Mouse (Mus musculus) heart, embryonic 10.5 days (tissue): ENCODE data around the gene Rps27a. TPM values are rescaled to one million over a fixed set of nuclear protein-coding genes. Genes with fewer than 3 reads are reported as not detected.

Source experiments
- DNase-seq: peaks from one replicate; pipeline ENCODE4 v3.0.0-alpha.2; 2017; ENCODE audit warnings: low spot score
- H3K27ac ChIP-seq: fragments of 300-500 bp; sonication (generic); 2 replicates; pipeline ENCODE4 v1.5.1; 2016; ENCODE audit warnings: mild to moderate bottlenecking
- H3K27me3 ChIP-seq: fragments of 300-500 bp; sonication (generic); 2 replicates; pipeline ENCODE4 v1.6.1; 2016; ENCODE audit warnings: mild to moderate bottlenecking; ENCODE audit not compliant: poor library complexity, insufficient read depth, severe bottlenecking
- H3K36me3 ChIP-seq: fragments of 300-500 bp; sonication (generic); 2 replicates; pipeline ENCODE4 v1.6.1; 2016; ENCODE audit warnings: mild to moderate bottlenecking, moderate library complexity
- H3K4me1 ChIP-seq: fragments of 300-500 bp; sonication (generic); 2 replicates; pipeline ENCODE4 v1.6.1; 2016; ENCODE audit warnings: mild to moderate bottlenecking
- H3K4me3 ChIP-seq: fragments of 300-500 bp; sonication (generic); 2 replicates; pipeline ENCODE4 v1.5.1; 2016; ENCODE audit warnings: mild to moderate bottlenecking, moderate library complexity
- H3K9me3 ChIP-seq: fragments of 300-500 bp; sonication (generic); 2 replicates; pipeline ENCODE4 v1.6.1; 2016; ENCODE audit warnings: mild to moderate bottlenecking, moderate library complexity
- WGBS: fragments of 180-500 bp; shearing (Covaris S2); methylation state at CpG from one replicate; pipeline ENCODE4 v1.1.7; 2016; 5-methylcytosine and 5-hydroxymethylcytosine counted together
- polyA plus RNA-seq: library from polyadenylated mRNA; unstranded; fragments of >200 nt; fragmentation: Nextera tagmentation; extraction: Ambion mirVana; gene quantifications from 2 replicates; pipeline ENCODE4 v1.2.1, GENCODE M21; 2016

Gene Rps27a
- polyA plus RNA-seq, 1 experiment from 2014 or later = 841 TPM

GRCm38 (mm10) chr11:29496962-29497361, 50.9 kb downstream of the Rps27a start:
- peaks cover 34% of the 10 kb centered on the region for H3K36me3 ChIP-seq
- no peaks in the 10 kb centered on the region for H3K9me3 ChIP-seq
- DNase-seq = no peak
- no peak overlapping the region for H3K27ac ChIP-seq
- WGBS = 68% methylated on average over 3 of the region's 3 CpGs
- H3K27me3 ChIP-seq = no peaks in the 10 kb centered on the region
- H3K4me1 ChIP-seq = no peaks in the 10 kb centered on the region
- no peak overlapping the region for H3K4me3 ChIP-seq

Other genes with a start within 250 kb of the Rps27a start
- gene Ccdc88a, start 174.5 kb downstream of the Rps27a start, polyA plus RNA-seq = 25.6 and 32.3 TPM in 2 replicates
- gene Prorsd1, start 33.1 kb downstream of the Rps27a start, polyA plus RNA-seq = 21.7 and 26.0 TPM in 2 replicates
- gene Mtif2, start 21.7 kb downstream of the Rps27a start, polyA plus RNA-seq = 43.2 and 45.5 TPM in 2 replicates
- gene Clhc1, start 159 bp downstream of the Rps27a start, polyA plus RNA-seq = 0.14 and 0.18 TPM in 2 replicates
- gene Rtn4, start 144.8 kb upstream of the Rps27a start, polyA plus RNA-seq = 52.6 and 76.8 TPM in 2 replicates